Mouse (Mus musculus): ENCODE results near the gene Olfr328. TPM values are rescaled to one million over a fixed set of nuclear protein-coding genes. Genes with fewer than 3 reads are reported as not detected.

Olfr328 gene
- 0.44 TPM in 1 of 2 replicates, not detected in the other for polyA plus RNA-seq (2012; ENCODE audit: insufficient read depth, low replicate concordance)

- TF ChIP-seq GATA1 (IDR thresholded peaks at IDR 0.05; ENCODE audit: borderline replicate concordance, low read length) (no peak), FLI1 (IDR thresholded peaks at IDR 0.05; ENCODE audit: low read length) (no peak)
- Histone ChIP-seq H3K4me1 (peaks cover 4% of the 10 kb centered on the region; the same call in 1 of the 2 replicates), H3K36me3 (replicated peaks; ENCODE audit: low read length) (no peaks in the 10 kb centered on the region), H3K9me3 (no peaks in the 10 kb centered on the region), H3K4me3 (replicated peaks) (no peak within 1 kb of the TSS), H3K27me3 (replicated peaks) (peaks cover 7% of the 10 kb centered on the region)
These were observed at the start of gene Olfr328 for GRCm38 (mm10) chr11:58555536-58555935. Gene Olfr328 (minus strand): TSS chr11:58555636.

GRCm38 (mm10) chr11:58605228-58605627, 49.8 kb upstream of the Olfr328 start:
- no peak for TF ChIP-seq FLI1 (IDR thresholded peaks at IDR 0.05; ENCODE audit: low read length)
- no peak for TF ChIP-seq GATA1 (IDR thresholded peaks at IDR 0.05; ENCODE audit: borderline replicate concordance, low read length)
- Histone ChIP-seq H3K27me3 (replicated peaks) (no peaks in the 10 kb centered on the region), H3K36me3 (replicated peaks; ENCODE audit: low read length) (no peaks in the 10 kb centered on the region), H3K4me1 (peaks cover 36% of the 10 kb centered on the region), H3K9me3 (no peaks in the 10 kb centered on the region), H3K4me3 (replicated peaks) (no peak overlapping the region)

GRCm38 (mm10) chr11:58604688-58605087, 49.3 kb upstream of the Olfr328 start:
- no peaks in the 10 kb centered on the region for H3K27me3 ChIP-seq (replicated peaks)
- no peak for TF ChIP-seq FLI1 (IDR thresholded peaks at IDR 0.05; ENCODE audit: low read length)
- no peak for TF ChIP-seq GATA1 (IDR thresholded peaks at IDR 0.05; ENCODE audit: borderline replicate concordance, low read length)
- no peak overlapping the region for H3K4me3 ChIP-seq (replicated peaks)
- no peaks in the 10 kb centered on the region for H3K9me3 ChIP-seq
- H3K4me1 ChIP-seq, result peaks cover 36% of the 10 kb centered on the region
- H3K36me3 ChIP-seq (replicated peaks; ENCODE audit: low read length), result no peaks in the 10 kb centered on the region

GRCm38 (mm10) chr11:58602800-58603560, 47.5 kb upstream of the Olfr328 start:
- no peak for TF ChIP-seq FLI1 (IDR thresholded peaks at IDR 0.05; ENCODE audit: low read length)
- TF ChIP-seq GATA1 (IDR thresholded peaks at IDR 0.05; ENCODE audit: borderline replicate concordance, low read length), result no peak
- Histone ChIP-seq H3K27me3 (replicated peaks) (peaks cover 1% of the 10 kb centered on the region), H3K9me3 (no peaks in the 10 kb centered on the region), H3K4me3 (replicated peaks) (peak overlapping the region; percentile 46), H3K4me1 (peaks cover 36% of the 10 kb centered on the region), H3K36me3 (replicated peaks; ENCODE audit: low read length) (no peaks in the 10 kb centered on the region)

GRCm38 (mm10) chr11:58602062-58602461, 46.6 kb upstream of the Olfr328 start:
- Histone ChIP-seq H3K4me3 (replicated peaks) (no peak overlapping the region), H3K27me3 (replicated peaks) (peaks cover 7% of the 10 kb centered on the region), H3K4me1 (peaks cover 35% of the 10 kb centered on the region)

GRCm38 (mm10) chr11:58597837-58598236, 42.4 kb upstream of the Olfr328 start:
- peaks cover 22% of the 10 kb centered on the region for H3K4me1 ChIP-seq
- H3K27me3 ChIP-seq (replicated peaks), result peaks cover 11% of the 10 kb centered on the region
- H3K9me3 ChIP-seq, result no peaks in the 10 kb centered on the region
- no peak overlapping the region for H3K4me3 ChIP-seq (replicated peaks)
- no peak for TF ChIP-seq GATA1 (IDR thresholded peaks at IDR 0.05; ENCODE audit: borderline replicate concordance, low read length)
- TF ChIP-seq FLI1 (IDR thresholded peaks at IDR 0.05; ENCODE audit: low read length), result no peak
- H3K36me3 ChIP-seq (replicated peaks; ENCODE audit: low read length), result no peaks in the 10 kb centered on the region

More at GRCm38 (mm10) chr11:58602062-58602461, 46.6 kb upstream of the Olfr328 start:
- H3K9me3 ChIP-seq, result no peaks in the 10 kb centered on the region
- TF ChIP-seq FLI1 (IDR thresholded peaks at IDR 0.05; ENCODE audit: low read length) (no peak), GATA1 (IDR thresholded peaks at IDR 0.05; ENCODE audit: borderline replicate concordance, low read length) (no peak)
- no peaks in the 10 kb centered on the region for H3K36me3 ChIP-seq (replicated peaks; ENCODE audit: low read length)

- no peaks in the 10 kb centered on the region for H3K36me3 ChIP-seq (replicated peaks; ENCODE audit: low read length)
- H3K27me3 ChIP-seq (replicated peaks), result peaks cover 11% of the 10 kb centered on the region
- no peaks in the 10 kb centered on the region for H3K9me3 ChIP-seq
- H3K4me1 ChIP-seq, result peaks cover 17% of the 10 kb centered on the region
- H3K4me3 ChIP-seq (replicated peaks), result no peak within 1 kb of the TSS
- TF ChIP-seq GATA1 (IDR thresholded peaks at IDR 0.05; ENCODE audit: borderline replicate concordance, low read length) (no peak), FLI1 (IDR thresholded peaks at IDR 0.05; ENCODE audit: low read length) (no peak)
These were observed 39.4 kb upstream of the Olfr328 start, which contains the start of gene Olfr324 for GRCm38 (mm10) chr11:58594814-58595213. Gene Olfr324 (plus strand): TSS chr11:58595114.

- Histone ChIP-seq H3K9me3 (no peaks in the 10 kb centered on the region), H3K4me1 (peaks cover 27% of the 10 kb centered on the region), H3K4me3 (replicated peaks) (no peak overlapping the region), H3K27me3 (replicated peaks) (peaks cover 11% of the 10 kb centered on the region), H3K36me3 (replicated peaks; ENCODE audit: low read length) (no peaks in the 10 kb centered on the region)
- no peak for TF ChIP-seq FLI1 (IDR thresholded peaks at IDR 0.05; ENCODE audit: low read length)
- TF ChIP-seq GATA1 (IDR thresholded peaks at IDR 0.05; ENCODE audit: borderline replicate concordance, low read length), result no peak
These were observed 33.3 kb upstream of the Olfr328 start for GRCm38 (mm10) chr11:58588620-58589250.

- H3K4me3 ChIP-seq (replicated peaks), result peak overlapping the region; percentile 89
- no peaks in the 10 kb centered on the region for H3K9me3 ChIP-seq
- no peaks in the 10 kb centered on the region for H3K36me3 ChIP-seq (replicated peaks; ENCODE audit: low read length)
- peaks cover 27% of the 10 kb centered on the region for H3K4me1 ChIP-seq
- H3K27me3 ChIP-seq (replicated peaks), result peaks cover 11% of the 10 kb centered on the region
- TF ChIP-seq GATA1 (IDR thresholded peaks at IDR 0.05; ENCODE audit: borderline replicate concordance, low read length) (no peak), FLI1 (IDR thresholded peaks at IDR 0.05; ENCODE audit: low read length) (no peak)
These were observed 32.5 kb upstream of the Olfr328 start for GRCm38 (mm10) chr11:58587898-58588348.

GRCm38 (mm10) chr11:58578636-58579035, 23.2 kb upstream of the Olfr328 start:
- Histone ChIP-seq H3K27me3 (replicated peaks) (peaks cover 16% of the 10 kb centered on the region), H3K36me3 (replicated peaks; ENCODE audit: low read length) (no peaks in the 10 kb centered on the region), H3K4me3 (replicated peaks) (no peak overlapping the region), H3K4me1 (no peaks in the 10 kb centered on the region; the same call in 1 of the 2 replicates), H3K9me3 (no peaks in the 10 kb centered on the region)
- TF ChIP-seq GATA1 (IDR thresholded peaks at IDR 0.05; ENCODE audit: borderline replicate concordance, low read length) (no peak), FLI1 (IDR thresholded peaks at IDR 0.05; ENCODE audit: low read length) (no peak)

Measured in megakaryocyte, embryonic 14.5 days (primary cell).